Mouse (Mus musculus): ENCODE data around the gene Nup210. TPM values are rescaled to one million over a fixed set of nuclear protein-coding genes. Genes with fewer than 3 reads are reported as not detected.
"Not testable (repeated sequence)": the region's sequence is repeated elsewhere in the genome, so short reads cannot be mapped to it uniquely, and the experiment has no call there.

The Nup210 gene
- polyA plus RNA-seq, 1 experiment, result not detected

DNA sequence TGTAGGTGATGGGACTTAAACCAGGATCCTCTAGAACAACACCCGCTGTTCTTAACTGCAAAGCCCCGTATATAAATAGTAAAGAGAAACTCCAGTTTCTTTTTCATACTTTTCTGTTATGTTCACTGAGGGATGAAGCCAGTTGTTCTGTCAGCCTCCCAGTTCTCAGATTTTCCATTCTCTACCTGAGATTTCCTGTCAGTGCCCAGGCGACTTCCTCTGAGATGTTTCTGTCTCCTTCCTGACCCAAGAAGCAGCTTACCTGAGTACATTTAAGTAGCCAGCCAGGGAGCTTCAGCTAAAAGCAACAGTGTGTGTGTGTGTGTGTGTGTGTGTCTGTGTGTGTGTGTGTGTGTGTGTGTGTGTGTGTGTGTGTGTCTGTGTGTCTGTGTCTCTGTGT lies 6.8 kb upstream of the Nup210 start:
- no peak for TF ChIP-seq POLR2A (IDR thresholded peaks at IDR 0.05; ENCODE audit: insufficient read depth, low read depth, low read length)
- no peak for TF ChIP-seq CTCF (IDR thresholded peaks at IDR 0.05; ENCODE audit: insufficient read depth, low read depth, low read length)
- WGBS, result 89% methylated on average over 3 of the region's 3 CpGs
- Histone ChIP-seq H3K4me1 (ENCODE audit: control insufficient read depth, insufficient read depth, low read length) (no peaks in the 10 kb centered on the region), H3K27ac (ENCODE audit: insufficient read depth, low read depth, low read length) (no peak overlapping the region), H3K4me3 (ENCODE audit: insufficient read depth, low read depth, low read length) (no peak overlapping the region)

DNA sequence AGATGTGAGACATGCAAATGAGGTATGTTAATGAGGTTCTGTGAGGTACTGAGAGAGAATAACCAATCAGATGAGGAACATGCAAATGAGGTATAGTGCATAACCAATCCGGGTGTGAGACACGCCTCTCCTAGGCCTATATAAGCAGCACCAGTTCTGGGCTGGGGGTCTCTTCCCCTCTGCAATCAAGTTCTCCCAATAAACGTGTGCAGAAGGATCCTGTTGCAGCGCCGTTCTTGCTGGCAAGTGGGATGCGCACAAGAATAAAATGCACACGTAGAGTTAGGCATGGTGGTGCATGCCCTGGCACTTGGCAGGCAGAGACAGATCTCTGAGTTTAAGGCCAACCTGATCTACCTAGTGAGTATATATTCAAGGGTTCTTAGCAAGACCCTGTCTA lies 4.5 kb upstream of the Nup210 start:
- 95% methylated on average over 7 of the region's 7 CpGs for WGBS
- not testable (repeated sequence) for H3K27ac ChIP-seq (ENCODE audit: insufficient read depth, low read depth, low read length); H3K4me1 ChIP-seq (ENCODE audit: control insufficient read depth, insufficient read depth, low read length); H3K4me3 ChIP-seq (ENCODE audit: insufficient read depth, low read depth, low read length)

DNA sequence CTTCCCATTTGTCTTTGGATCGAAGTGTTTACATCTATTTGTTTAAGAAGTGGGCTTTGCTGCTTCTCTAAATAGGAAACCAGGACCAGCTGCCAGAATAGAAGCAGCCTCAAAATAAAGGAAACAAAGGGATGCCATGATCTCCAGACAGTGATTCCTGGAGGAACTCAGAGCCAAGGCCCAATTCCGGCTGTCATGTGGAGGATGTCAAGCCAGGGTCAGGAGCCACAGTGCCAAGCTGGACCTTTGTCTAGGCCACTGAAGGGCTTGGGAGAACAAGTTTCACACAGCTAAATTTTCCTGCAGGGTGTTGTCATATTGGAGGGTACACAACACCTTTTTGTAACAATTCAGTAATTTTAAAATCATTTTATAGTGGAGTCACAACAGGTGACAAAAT lies 3.6 kb upstream of the Nup210 start:
- no peak overlapping the region for H3K4me3 ChIP-seq (ENCODE audit: insufficient read depth, low read depth, low read length)
- no peak for TF ChIP-seq POLR2A (IDR thresholded peaks at IDR 0.05; ENCODE audit: insufficient read depth, low read depth, low read length)
- TF ChIP-seq CTCF (IDR thresholded peaks at IDR 0.05; ENCODE audit: insufficient read depth, low read depth, low read length), result no peak
- H3K27ac ChIP-seq (ENCODE audit: insufficient read depth, low read depth, low read length), result no peak overlapping the region
- H3K4me1 ChIP-seq (ENCODE audit: control insufficient read depth, insufficient read depth, low read length), result peaks cover 12% of the 10 kb centered on the region
- WGBS, result 92% methylated on average over 2 of the region's 2 CpGs

DNA sequence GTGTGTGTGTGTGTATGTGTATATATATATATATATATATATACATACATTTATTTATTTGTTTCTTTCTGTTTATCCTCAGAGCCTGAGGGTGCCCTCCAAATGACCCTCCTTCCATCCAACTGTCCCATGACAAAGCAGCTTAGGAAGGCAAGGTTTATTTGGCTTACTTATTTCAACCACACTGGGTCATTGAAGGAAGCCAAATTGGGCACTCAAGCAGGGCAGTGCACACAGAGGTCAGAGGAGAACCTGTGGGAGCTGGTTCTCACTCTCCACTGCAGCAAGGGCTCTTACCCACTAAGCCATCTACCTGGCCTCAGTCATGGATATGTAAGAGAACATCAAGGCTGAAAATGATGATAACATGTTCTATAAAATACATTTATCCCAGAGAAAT lies 1.9 kb upstream of the Nup210 start:
- Histone ChIP-seq H3K27ac (ENCODE audit: insufficient read depth, low read depth, low read length) (no peak overlapping the region), H3K4me3 (ENCODE audit: insufficient read depth, low read depth, low read length) (no peak overlapping the region), H3K4me1 (ENCODE audit: control insufficient read depth, insufficient read depth, low read length) (peaks cover 12% of the 10 kb centered on the region)
- TF ChIP-seq POLR2A (IDR thresholded peaks at IDR 0.05; ENCODE audit: insufficient read depth, low read depth, low read length), result no peak
- TF ChIP-seq CTCF (IDR thresholded peaks at IDR 0.05; ENCODE audit: insufficient read depth, low read depth, low read length), result no peak

DNA sequence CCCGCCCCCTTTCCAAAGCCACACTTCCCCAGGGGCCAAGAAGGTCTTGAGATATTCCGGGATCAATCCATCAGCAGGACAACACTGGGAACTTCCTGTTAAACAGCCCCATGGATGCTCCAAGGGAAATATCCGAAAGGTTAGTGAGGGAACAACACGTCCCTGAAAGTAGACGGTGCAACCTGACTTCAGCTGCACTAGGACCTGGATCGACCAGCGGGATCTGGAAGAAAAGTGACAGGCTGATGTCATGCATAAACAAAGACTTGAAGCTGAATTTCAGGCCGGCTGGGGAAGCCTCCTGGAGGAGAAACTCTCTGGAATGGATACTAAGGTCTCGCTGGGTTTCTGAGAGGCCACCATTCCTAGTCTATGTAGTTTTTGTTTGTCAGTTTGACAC lies 520 bp upstream of the Nup210 start:
- H3K27ac ChIP-seq (ENCODE audit: insufficient read depth, low read depth, low read length), result peak overlapping the region; percentile 23; the same call in 1 of the 2 replicates
- TF ChIP-seq POLR2A (IDR thresholded peaks at IDR 0.05; ENCODE audit: insufficient read depth, low read depth, low read length) (no peak), CTCF (IDR thresholded peaks at IDR 0.05; ENCODE audit: insufficient read depth, low read depth, low read length) (no peak)
- WGBS, result 7% methylated on average over 9 of the region's 9 CpGs
- H3K4me3 ChIP-seq (ENCODE audit: insufficient read depth, low read depth, low read length), result peak overlapping the region; percentile 77
- H3K4me1 ChIP-seq (ENCODE audit: control insufficient read depth, insufficient read depth, low read length), result peaks cover 12% of the 10 kb centered on the region

DNA sequence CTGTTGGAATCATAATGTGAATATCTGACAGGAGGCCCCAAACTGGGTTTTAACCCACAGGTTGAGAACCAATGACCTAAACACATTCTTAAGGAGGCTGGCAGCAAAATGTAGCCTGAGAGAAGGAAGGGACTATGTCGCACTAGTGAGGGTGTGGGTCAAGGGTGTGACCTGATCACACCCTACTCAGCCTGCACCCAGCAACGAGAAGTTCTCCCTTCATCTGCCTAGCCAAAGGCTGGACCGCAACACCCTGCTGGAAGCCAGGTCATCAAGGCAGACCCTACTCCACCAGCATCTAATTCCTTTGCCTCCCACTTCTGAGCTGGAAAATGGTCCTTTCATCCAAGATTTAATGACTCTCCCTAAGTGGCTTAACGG lies 776 bp downstream of the Nup210 start:
- peaks cover 12% of the 10 kb centered on the region for H3K4me1 ChIP-seq (ENCODE audit: control insufficient read depth, insufficient read depth, low read length)
- peak overlapping the region; percentile 77 for H3K4me3 ChIP-seq (ENCODE audit: insufficient read depth, low read depth, low read length)
- TF ChIP-seq CTCF (IDR thresholded peaks at IDR 0.05; ENCODE audit: insufficient read depth, low read depth, low read length) (no peak), POLR2A (IDR thresholded peaks at IDR 0.05; ENCODE audit: insufficient read depth, low read depth, low read length) (no peak)
- H3K27ac ChIP-seq (ENCODE audit: insufficient read depth, low read depth, low read length), result peak overlapping the region; percentile 80; the same call in 1 of the 2 replicates
- WGBS, result 23% methylated on average over 4 of the region's 4 CpGs

DNA sequence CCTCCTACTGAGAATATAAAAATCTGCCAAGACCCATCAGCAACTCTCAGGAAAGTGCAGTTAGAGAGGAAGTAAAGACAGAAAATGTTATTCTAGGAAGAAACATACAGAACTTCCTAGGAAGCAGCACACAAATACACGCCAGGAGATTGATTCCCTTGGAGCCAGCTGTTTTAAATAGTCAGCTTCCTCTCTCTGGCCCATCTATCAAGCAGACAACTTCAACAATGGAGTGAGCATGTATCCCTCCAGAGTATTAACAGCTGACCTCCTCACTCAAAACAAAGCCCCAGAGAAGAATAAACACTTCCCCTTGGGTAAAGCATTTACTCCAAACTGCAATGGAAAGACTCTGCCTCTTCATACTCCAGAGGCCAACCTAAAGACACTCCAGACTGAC lies 1.5 kb downstream of the Nup210 start:
- no peak for TF ChIP-seq POLR2A (IDR thresholded peaks at IDR 0.05; ENCODE audit: insufficient read depth, low read depth, low read length)
- no peak for TF ChIP-seq CTCF (IDR thresholded peaks at IDR 0.05; ENCODE audit: insufficient read depth, low read depth, low read length)
- Histone ChIP-seq H3K4me3 (ENCODE audit: insufficient read depth, low read depth, low read length) (no peak overlapping the region), H3K27ac (ENCODE audit: insufficient read depth, low read depth, low read length) (no peak overlapping the region), H3K4me1 (ENCODE audit: control insufficient read depth, insufficient read depth, low read length) (peaks cover 12% of the 10 kb centered on the region)
- WGBS, result 58% methylated on average over 1 of the region's 1 CpGs

DNA sequence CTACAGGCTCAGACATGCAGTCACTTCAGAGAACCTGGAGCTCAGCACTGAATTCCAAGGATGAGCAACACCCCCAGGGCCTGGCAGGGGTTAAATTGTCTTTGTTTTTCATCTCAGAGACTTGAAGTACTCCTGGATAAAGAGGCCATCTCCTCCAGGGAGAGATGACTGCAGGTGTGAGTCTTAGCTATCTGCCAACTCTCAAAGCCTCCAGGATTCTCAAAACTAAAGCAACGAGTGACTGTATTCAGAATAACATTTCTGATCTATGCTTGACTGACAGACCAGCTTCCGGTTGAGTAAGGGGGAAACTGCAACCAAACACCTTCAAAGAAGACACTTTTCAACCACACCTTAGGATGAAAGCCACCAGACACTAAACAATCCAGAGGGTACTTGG lies 1.9 kb downstream of the Nup210 start:
- Histone ChIP-seq H3K4me3 (ENCODE audit: insufficient read depth, low read depth, low read length) (no peak overlapping the region), H3K27ac (ENCODE audit: insufficient read depth, low read depth, low read length) (no peak overlapping the region), H3K4me1 (ENCODE audit: control insufficient read depth, insufficient read depth, low read length) (peaks cover 12% of the 10 kb centered on the region)
- TF ChIP-seq CTCF (IDR thresholded peaks at IDR 0.05; ENCODE audit: insufficient read depth, low read depth, low read length) (no peak), POLR2A (IDR thresholded peaks at IDR 0.05; ENCODE audit: insufficient read depth, low read depth, low read length) (no peak)
- 64% methylated on average over 2 of the region's 2 CpGs for WGBS

DNA sequence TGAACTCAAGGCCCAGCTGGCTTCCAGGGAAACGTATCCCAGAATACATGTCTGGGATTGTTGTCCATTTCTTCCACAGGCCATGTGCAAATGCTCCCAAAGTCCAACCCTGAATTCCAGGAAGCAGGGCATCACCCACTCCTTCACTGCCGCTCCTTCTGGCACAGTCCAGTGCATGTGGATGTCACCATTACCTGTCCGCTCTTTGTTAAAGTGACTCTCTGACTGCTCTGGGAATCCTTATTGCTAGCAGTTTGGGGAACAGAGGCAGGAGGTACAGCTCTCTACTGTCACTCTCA lies 4.7 kb downstream of the Nup210 start:
- H3K27ac ChIP-seq (ENCODE audit: insufficient read depth, low read depth, low read length), result no peak overlapping the region
- WGBS, result 96% methylated on average over 3 of the region's 3 CpGs
- H3K4me3 ChIP-seq (ENCODE audit: insufficient read depth, low read depth, low read length), result no peak overlapping the region
- H3K4me1 ChIP-seq (ENCODE audit: control insufficient read depth, insufficient read depth, low read length), result peaks cover 5% of the 10 kb centered on the region
- no peak for TF ChIP-seq POLR2A (IDR thresholded peaks at IDR 0.05; ENCODE audit: insufficient read depth, low read depth, low read length)
- TF ChIP-seq CTCF (IDR thresholded peaks at IDR 0.05; ENCODE audit: insufficient read depth, low read depth, low read length), result no peak

DNA sequence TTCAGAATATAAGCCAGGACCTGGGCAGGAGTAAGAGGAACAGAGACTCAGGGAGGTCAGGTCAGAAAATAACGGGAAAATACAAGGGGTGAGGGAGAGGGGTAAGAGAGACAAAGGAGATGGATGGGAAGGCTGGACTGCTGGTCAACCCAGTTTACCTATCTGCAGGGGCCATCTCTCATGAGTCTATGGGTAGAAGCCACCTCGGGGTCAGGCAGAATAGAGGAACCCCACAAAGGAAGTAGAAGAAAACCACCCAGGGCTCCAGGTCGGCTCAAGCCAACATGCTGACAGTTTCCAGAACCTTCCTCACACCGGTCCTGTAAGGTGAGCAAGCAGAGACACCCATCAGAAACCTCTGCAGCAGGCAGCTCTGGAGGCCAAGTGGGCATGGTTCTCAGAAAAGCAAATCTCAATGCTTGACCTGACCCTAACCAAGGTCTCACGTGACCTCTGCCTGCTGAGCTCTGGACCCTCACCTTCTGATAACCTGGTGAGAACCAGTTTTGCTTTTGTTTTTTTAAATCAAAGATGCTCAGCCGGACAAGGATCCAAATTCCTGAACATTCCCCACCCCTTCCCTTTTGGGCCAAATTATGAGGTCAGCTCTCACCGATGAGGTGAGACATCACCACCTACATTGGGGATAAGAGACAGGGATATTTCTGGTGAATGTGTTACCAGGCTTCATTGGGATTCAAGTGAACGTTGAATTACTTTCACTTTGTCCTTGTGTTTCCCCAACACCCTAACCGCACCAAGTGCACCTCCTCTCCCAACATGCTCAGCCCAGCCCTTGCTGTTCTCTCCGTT lies 5.3 kb downstream of the Nup210 start:
- 92% methylated on average over 10 of the region's 10 CpGs for WGBS

More for the DNA sequence above, 5.3 kb downstream of the Nup210 start:
- H3K4me1 ChIP-seq (ENCODE audit: control insufficient read depth, insufficient read depth, low read length), result peaks cover 5% of the 10 kb centered on the region
- H3K27ac ChIP-seq (ENCODE audit: insufficient read depth, low read depth, low read length), result no peak overlapping the region
- no peak for TF ChIP-seq POLR2A (IDR thresholded peaks at IDR 0.05; ENCODE audit: insufficient read depth, low read depth, low read length)
- no peak for TF ChIP-seq CTCF (IDR thresholded peaks at IDR 0.05; ENCODE audit: insufficient read depth, low read depth, low read length)
- H3K4me3 ChIP-seq (ENCODE audit: insufficient read depth, low read depth, low read length), result no peak overlapping the region

Measured in olfactory bulb, adult 2 months (tissue).